Mouse (Mus musculus): ENCODE data around the gene Ccdc80.

The Ccdc80 gene

GRCm38 (mm10) chr16:45093137-45093731, at the start of gene Ccdc80:
Ccdc80 (plus strand) TSS chr16:45093402.
- DNase-seq = peak; percentile 39

GRCm38 (mm10) chr16:45044844-45045243, 48.4 kb upstream of the Ccdc80 start:
- no peak for DNase-seq

- DNase-seq = no peak
These were observed 36.0 kb upstream of the Ccdc80 start for GRCm38 (mm10) chr16:45057222-45057621.

GRCm38 (mm10) chr16:45057922-45058321, 35.3 kb upstream of the Ccdc80 start:
- DNase-seq = no peak

- DNase-seq = no peak
These were observed 32.1 kb upstream of the Ccdc80 start for GRCm38 (mm10) chr16:45061140-45061539.

- DNase-seq = peak; percentile 16
These were observed 22.7 kb upstream of the Ccdc80 start for GRCm38 (mm10) chr16:45070383-45071083.

- no peak for DNase-seq
These were observed 21.8 kb upstream of the Ccdc80 start for GRCm38 (mm10) chr16:45071424-45071823.

GRCm38 (mm10) chr16:45077517-45078080, 15.6 kb upstream of the Ccdc80 start:
- DNase-seq = no peak

- DNase-seq = peak; percentile 25
These were observed 13.9 kb upstream of the Ccdc80 start for GRCm38 (mm10) chr16:45079322-45079721.

GRCm38 (mm10) chr16:45088842-45089241, 4.4 kb upstream of the Ccdc80 start:
- DNase-seq = no peak

- peak; percentile 78 for DNase-seq
These were observed 3.2 kb upstream of the Ccdc80 start for GRCm38 (mm10) chr16:45090005-45090404.

- DNase-seq = peak; percentile 27
These were observed 1.0 kb downstream of the Ccdc80 start for GRCm38 (mm10) chr16:45094136-45094756.

- DNase-seq = no peak
These were observed 1.8 kb downstream of the Ccdc80 start for GRCm38 (mm10) chr16:45095030-45095429.

- no peak for DNase-seq
These were observed 2.6 kb downstream of the Ccdc80 start for GRCm38 (mm10) chr16:45095561-45096482.

GRCm38 (mm10) chr16:45097467-45097866, 4.3 kb downstream of the Ccdc80 start:
- no peak for DNase-seq

GRCm38 (mm10) chr16:45098186-45098885, 5.1 kb downstream of the Ccdc80 start:
- DNase-seq = peak; percentile 25

GRCm38 (mm10) chr16:45098886-45099210, 5.6 kb downstream of the Ccdc80 start:
- no peak for DNase-seq

GRCm38 (mm10) chr16:45100892-45101291, 7.7 kb downstream of the Ccdc80 start:
- no peak for DNase-seq

- DNase-seq = no peak
These were observed 11.8 kb downstream of the Ccdc80 start for GRCm38 (mm10) chr16:45104993-45105392.

- DNase-seq = no peak
These were observed 15.1 kb downstream of the Ccdc80 start for GRCm38 (mm10) chr16:45108203-45108878.

- DNase-seq = peak; percentile 75
These were observed 17.3 kb downstream of the Ccdc80 start for GRCm38 (mm10) chr16:45110498-45110897.

GRCm38 (mm10) chr16:45117200-45117599, 24.0 kb downstream of the Ccdc80 start:
- DNase-seq = no peak

Measured in kidney, postnatal 14 days (tissue).